Mouse (Mus musculus) left cerebral cortex, postnatal 14 days (tissue): ENCODE data around the gene Slc7a10. TPM values are rescaled to one million over a fixed set of nuclear protein-coding genes. Genes with fewer than 3 reads are reported as not detected.
A peak's percentile ranks its signal among the peaks of the same experiment; 100 is the strongest.
"Not testable (repeated sequence)": the region's sequence is repeated elsewhere in the genome, so short reads cannot be mapped to it uniquely, and the experiment has no call there.

ENCODE experiments used
- DNase-seq, 2 experiments: peaks; one replicate each; pipeline ENCODE4 v3.0.0; 2021 to 2022; ENCODE audit warnings: low spot score in 2 of 2, mixed read lengths in 1 of 2
- intact Hi-C: fragments of 180-260 bp; cut with DNase I; formaldehyde crosslinking; loops from one replicate; pipeline ENCODE4 v1.15.1; 2025
- total RNA-seq, 2 experiments: library from RNA; stranded (reverse); gene quantifications; 2 replicates each; pipeline ENCODE4 v1.2.3; 2021

Slc7a10 gene
- total RNA-seq, 2 experiments from 2014 or later: 45.4 to 48.0 TPM

DNA sequence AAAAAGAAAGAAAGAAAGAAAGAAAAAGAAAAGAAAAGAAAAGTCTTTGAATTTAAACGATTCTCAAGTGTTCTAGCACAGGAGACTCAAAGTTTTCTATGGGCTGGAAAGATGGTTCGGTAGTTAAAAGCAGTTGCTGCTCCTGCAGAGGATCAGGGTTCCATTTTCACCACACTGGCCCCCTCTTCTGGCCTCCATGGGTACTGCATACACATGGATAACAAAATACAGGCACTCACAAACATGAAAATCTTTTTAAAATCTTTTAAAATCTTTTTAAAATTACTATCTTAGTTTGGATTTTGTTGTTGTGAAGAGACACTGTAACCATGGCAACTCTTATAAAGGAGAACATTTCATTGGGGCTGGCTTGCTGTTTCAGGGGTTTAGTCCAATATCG is 44.1 kb downstream of the Slc7a10 start:
- no peak for DNase-seq
- intact Hi-C loops: no loop called here

DNA sequence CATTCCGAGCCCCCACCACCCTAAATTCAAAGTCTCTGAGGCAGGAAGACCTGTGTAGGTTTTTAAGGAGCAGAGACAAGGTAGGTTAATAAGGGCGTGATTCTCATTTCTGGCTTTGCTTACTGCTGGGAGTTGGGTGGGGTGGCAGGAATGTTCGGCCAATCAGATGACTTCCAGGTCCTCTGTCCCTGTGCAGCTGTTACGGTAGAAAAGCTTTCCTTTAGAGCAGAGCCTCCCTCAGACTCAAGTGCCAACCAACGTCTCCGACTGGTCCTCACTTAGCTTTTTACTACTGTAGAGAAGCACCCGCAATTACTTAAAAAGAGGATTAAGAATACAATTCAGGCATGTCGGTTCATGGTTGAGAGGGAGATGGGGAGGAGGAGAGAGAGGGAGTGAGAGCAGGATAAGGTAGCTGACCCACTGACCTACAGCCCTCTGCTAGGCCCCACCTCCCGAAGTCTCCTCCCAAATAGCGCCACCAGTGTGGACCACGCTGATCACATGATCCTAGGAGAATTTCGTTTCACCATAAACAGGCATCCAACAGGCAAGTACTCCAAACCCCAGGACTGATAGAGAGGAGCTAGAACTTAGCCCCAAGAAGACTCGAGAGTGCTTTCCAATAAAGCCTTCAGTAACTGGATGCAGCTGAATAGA is 46.7 kb downstream of the Slc7a10 start:
- intact Hi-C loops: no loop called here
- DNase-seq: no peak

GRCm38 (mm10) chr7:35233861-35234260 is 47.7 kb downstream of the Slc7a10 start:
- DNase-seq: no peak
- intact Hi-C loops: no loop called here

DNA sequence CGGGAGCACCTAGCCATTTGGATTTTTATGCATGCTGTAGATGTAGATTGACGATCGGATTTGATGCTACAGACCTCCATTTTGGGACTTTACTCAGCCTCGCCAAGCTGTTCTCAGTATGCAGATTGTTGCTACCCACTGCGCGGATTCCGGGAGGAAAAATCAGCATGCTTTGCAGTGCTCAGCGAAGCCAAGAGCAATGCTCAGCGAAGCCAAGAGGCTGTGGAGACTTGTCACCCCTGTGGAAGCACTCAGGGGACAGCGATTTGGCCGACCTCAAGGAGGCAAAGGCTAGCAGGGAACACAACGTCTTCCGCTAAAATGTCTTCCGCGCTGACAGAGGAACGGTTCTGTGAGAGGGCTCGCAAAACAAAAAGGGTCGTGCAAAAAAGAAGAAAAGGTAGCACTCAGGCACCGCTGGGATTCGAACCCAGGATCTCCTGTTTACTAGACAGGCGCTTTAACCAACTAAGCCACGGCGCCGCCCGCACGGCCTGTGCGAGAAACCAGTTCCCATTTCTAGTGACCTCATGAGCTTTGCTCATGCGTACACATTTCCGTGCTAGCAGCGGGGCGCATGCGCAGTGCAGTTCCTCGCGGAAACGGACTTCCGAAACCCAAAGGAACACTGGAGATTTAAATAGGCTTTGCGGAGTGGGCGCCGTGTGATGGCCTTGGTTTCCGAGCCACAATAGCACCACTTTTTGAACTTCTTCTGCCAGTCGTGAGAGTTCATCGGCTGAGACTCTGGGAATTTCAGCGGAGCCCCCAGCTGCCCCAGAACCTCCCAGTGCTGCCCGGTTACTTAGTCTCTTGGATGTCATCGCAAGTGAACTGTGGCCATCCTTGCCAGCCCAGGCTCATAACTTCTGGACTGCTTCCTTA is 48.4 kb downstream of the Slc7a10 start:
- DNase-seq: peak; percentile 99 to 100
- intact Hi-C loops: no loop called here

DNA sequence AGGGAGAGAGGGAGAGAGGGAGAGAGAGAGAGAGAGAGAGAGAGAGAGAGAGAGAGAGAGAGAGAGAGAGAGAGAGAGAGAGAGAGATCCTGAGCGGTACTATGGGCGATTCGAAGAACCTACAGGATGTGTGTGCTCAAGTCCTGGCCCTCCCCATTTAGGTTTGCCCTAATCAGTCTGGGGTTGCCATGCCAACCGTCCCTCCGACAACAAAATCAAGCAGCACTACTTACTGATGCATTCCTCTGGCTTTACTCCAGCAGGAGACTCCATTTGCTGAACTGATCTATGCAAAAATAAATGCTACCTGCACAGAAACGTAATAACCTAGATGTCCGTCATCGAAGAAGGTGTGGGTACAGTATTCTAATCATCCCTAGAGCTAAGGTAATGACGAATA is 49.1 kb downstream of the Slc7a10 start:
- DNase-seq: peak; percentile 71 to 94
- intact Hi-C loops: no loop called here

- intact Hi-C loops, DNase-seq: not testable (repeated sequence)
Observed at GRCm38 (mm10) chr7:35237935-35238334, 51.8 kb downstream of the Slc7a10 start.

Other genes starting within 250 kb of the Slc7a10 start
- gene Cebpg, start 129.8 kb upstream of the Slc7a10 start, total RNA-seq: 10 to 100 TPM; 27.0 to 31.4 TPM
- gene Cebpa, start 67.1 kb upstream of the Slc7a10 start, total RNA-seq: 1 to 10 TPM; 6.2 to 7.3 TPM
- 10 to 100 TPM; 83.8 to 84.6 TPM for gene Lrp3, start 29.1 kb downstream of the Slc7a10 start, total RNA-seq
- 10 to 100 TPM; 22.8 to 23.7 TPM for gene Gpatch1, start 132.1 kb downstream of the Slc7a10 start, total RNA-seq
- gene Rhpn2, start 147.8 kb downstream of the Slc7a10 start, total RNA-seq: 1 to 10 TPM; 2.5 to 2.7 TPM
- 1 to 10 TPM; 7.8 to 9.1 TPM for gene Faap24, start 210.5 kb downstream of the Slc7a10 start, total RNA-seq
- gene Cep89, start 210.7 kb downstream of the Slc7a10 start, total RNA-seq: 10 to 100 TPM; 22.2 to 22.5 TPM